Comparison of ENCODE assay signal across 12 mouse cellular contexts in genomic region chr8:108926106-108926505, GRCm38 (mm10).
DNase-seq lines count a peak whose midpoint lies in the region; ATAC-seq and TF ChIP-seq lines count a peak whose summit lies in the region.
"Had no signal": no experiment of that assay in that cellular context is flagged by ENCODE, and none has a peak within 500 bp of the region (broad histone marks: within the 10 kb centered on the region; RNA-seq: fewer than 3 reads in every experiment).

No protein-coding gene starts in this region.

- 0 out of 2 replicates have a peak, but pooled peaks cover 8% of the 10 kb centered on the region for H3K4me1 ChIP-seq in kidney, postnatal 0 days (replicated peaks; ENCODE audit: insufficient read depth, low read length)
- peaks cover 20% of the 10 kb centered on the region for H3K4me1 ChIP-seq in heart, embryonic 11.5 days (ENCODE audit: control insufficient read depth, insufficient read depth, low read length)
- H3K4me1 ChIP-seq in forebrain, embryonic 14.5 days (ENCODE audit: control insufficient read depth, insufficient read depth, low read length): no peaks in the 10 kb centered on the region

- H3K27ac ChIP-seq in kidney, postnatal 0 days: no peak overlapping the region
- no peak overlapping the region for H3K27ac ChIP-seq in heart, embryonic 11.5 days (ENCODE audit: low read depth, low read length)
- no peak overlapping the region for H3K27ac ChIP-seq in forebrain, embryonic 14.5 days (ENCODE audit: low read depth, low read length)
- H3K27ac ChIP-seq: forebrain, embryonic 12.5 days; lung, embryonic 15.5 days; neural tube, embryonic 12.5 days had no signal

- no peak overlapping the region for H3K4me2 ChIP-seq in kidney, postnatal 0 days (ENCODE audit: low read length)
- H3K4me2 ChIP-seq in heart, embryonic 11.5 days: 0 out of 2 replicates have a peak overlapping the region, but pooled peaks have one; percentile 11
- H3K4me2 ChIP-seq in forebrain, embryonic 14.5 days (ENCODE audit: low read length): no peak overlapping the region
- H3K4me2 ChIP-seq: forebrain, embryonic 12.5 days; lung, embryonic 15.5 days; neural tube, embryonic 12.5 days had no signal

- TF ChIP-seq CTCF in kidney, postnatal 0 days (IDR thresholded peaks at IDR 0.05; ENCODE audit: low read depth): no peak

- ATAC-seq in kidney, postnatal 0 days (replicated peaks; ENCODE audit: low FRiP score, low read depth): no peak
- ATAC-seq in heart, embryonic 11.5 days (replicated peaks; ENCODE audit: insufficient number of reproducible peaks, low FRiP score, low TSS enrichment): no peak
- no peak for ATAC-seq in forebrain, embryonic 14.5 days
- ATAC-seq: hindbrain, embryonic 16.5 days had no signal

- H3K4me3 ChIP-seq in kidney, postnatal 0 days (replicated peaks; ENCODE audit: low read depth, low read length): no peak overlapping the region
- H3K4me3 ChIP-seq in heart, embryonic 11.5 days (ENCODE audit: low read depth, low read length): no peak overlapping the region
- no peak overlapping the region for H3K4me3 ChIP-seq in forebrain, embryonic 14.5 days (ENCODE audit: low read depth, low read length)
- H3K4me3 ChIP-seq: forebrain, embryonic 12.5 days; lung, embryonic 15.5 days; neural tube, embryonic 12.5 days had no signal

- H3K36me3 ChIP-seq in kidney, postnatal 0 days (ENCODE audit: insufficient read depth, low read length): no peaks in the 10 kb centered on the region
- no peaks in the 10 kb centered on the region for H3K36me3 ChIP-seq in heart, embryonic 11.5 days (ENCODE audit: control insufficient read depth, insufficient read depth, low read length)
- no peaks in the 10 kb centered on the region for H3K36me3 ChIP-seq in forebrain, embryonic 14.5 days (ENCODE audit: control insufficient read depth, insufficient read depth, low read length)
- H3K36me3 ChIP-seq: lung, embryonic 15.5 days; neural tube, embryonic 12.5 days had no signal

- peak; percentile 30 for DNase-seq in kidney, postnatal 0 days (ENCODE audit: low spot score)
- no peak for DNase-seq in kidney, postnatal 25 days
- DNase-seq in ovary, postnatal 36 days (ENCODE audit: low spot score): peak; percentile 18
- no peak for DNase-seq in ovary, adult 18-20 months (ENCODE audit: low spot score)
- no peak for DNase-seq in forebrain, embryonic 14.5 days (ENCODE audit: low spot score)
- no peak for DNase-seq in right cerebral cortex, adult 18-20 months
- no peak for DNase-seq in cerebellum, postnatal 36 days

- H3K9ac ChIP-seq in kidney, postnatal 0 days (ENCODE audit: low read depth, low read length): no peak overlapping the region
- H3K9ac ChIP-seq in heart, embryonic 11.5 days (ENCODE audit: low read depth, low read length): no peak overlapping the region
- H3K9ac ChIP-seq in forebrain, embryonic 14.5 days (ENCODE audit: low read length): no peak overlapping the region
- H3K9ac ChIP-seq: forebrain, embryonic 12.5 days; lung, embryonic 15.5 days; neural tube, embryonic 12.5 days had no signal

- WGBS in kidney, postnatal 0 days: 68% methylated on average over 11 of the region's 11 CpGs
- WGBS in heart, embryonic 11.5 days (ENCODE audit: insufficient replicate concordance): 42% methylated on average over 11 of the region's 11 CpGs
- WGBS in forebrain, embryonic 14.5 days: 79% methylated on average over 11 of the region's 11 CpGs

- no peaks in the 10 kb centered on the region for H3K9me3 ChIP-seq in kidney, postnatal 0 days (replicated peaks; ENCODE audit: low read length)
- H3K9me3 ChIP-seq in heart, embryonic 11.5 days (replicated peaks; ENCODE audit: control insufficient read depth, low read length): no peaks in the 10 kb centered on the region
- H3K9me3 ChIP-seq in forebrain, embryonic 14.5 days (replicated peaks; ENCODE audit: control insufficient read depth, low read length): no peaks in the 10 kb centered on the region
- H3K9me3 ChIP-seq: forebrain, embryonic 12.5 days; lung, embryonic 15.5 days; neural tube, embryonic 12.5 days had no signal

- H3K27me3 ChIP-seq in kidney, postnatal 0 days (ENCODE audit: insufficient read depth, low read length): no peaks in the 10 kb centered on the region
- no peaks in the 10 kb centered on the region for H3K27me3 ChIP-seq in heart, embryonic 11.5 days (ENCODE audit: control insufficient read depth, insufficient read depth, low read length)
- no peaks in the 10 kb centered on the region for H3K27me3 ChIP-seq in forebrain, embryonic 14.5 days (replicated peaks; ENCODE audit: control insufficient read depth, insufficient read depth, low read length)
- H3K27me3 ChIP-seq: forebrain, embryonic 12.5 days; lung, embryonic 15.5 days; neural tube, embryonic 12.5 days had no signal

Comparison
In these comparisons a context has a peak if more than half of its experiments do, and no peak if none do; other contexts are left out.
1. DNase-seq: peak in kidney, postnatal 0 days (single experiment) and ovary, postnatal 36 days (single experiment); none in kidney, postnatal 25 days (0 of 2), ovary, adult 18-20 months (single experiment), forebrain, embryonic 14.5 days (single experiment), right cerebral cortex, adult 18-20 months (single experiment) and cerebellum, postnatal 36 days (0 of 2).